Mouse (Mus musculus): ENCODE results near the gene Kcnh5.

Gene Kcnh5

GRCm38 (mm10) chr12:75176691-75177645, at the start of gene Kcnh5:
Gene Kcnh5, minus strand, starts transcription at chr12:75177332.
- DNase-seq (ENCODE audit: low spot score in 2 of 2): peak; percentile 73 to 74

- no peak for DNase-seq (ENCODE audit: low spot score in 2 of 2)
Observed at GRCm38 (mm10) chr12:75223966-75224365, 46.8 kb upstream of the Kcnh5 start.

GRCm38 (mm10) chr12:75189413-75189812, 12.3 kb upstream of the Kcnh5 start:
- no peak for DNase-seq (ENCODE audit: low spot score in 2 of 2)

- DNase-seq (ENCODE audit: low spot score in 2 of 2): peak; percentile 73 to 85
Observed at GRCm38 (mm10) chr12:75182646-75183045, 5.5 kb upstream of the Kcnh5 start.

- peak in 1 of 2 experiments; percentile 65 for DNase-seq (ENCODE audit: low spot score in 2 of 2)
Observed at GRCm38 (mm10) chr12:75179491-75179890, 2.4 kb upstream of the Kcnh5 start.

GRCm38 (mm10) chr12:75177646-75178030, 506 bp upstream of the Kcnh5 start:
- DNase-seq (ENCODE audit: low spot score in 2 of 2): no peak

GRCm38 (mm10) chr12:75175931-75176565, 1.1 kb downstream of the Kcnh5 start:
- DNase-seq (ENCODE audit: low spot score in 2 of 2): no peak

- DNase-seq (ENCODE audit: low spot score in 2 of 2): no peak
Observed at GRCm38 (mm10) chr12:75170970-75171369, 6.2 kb downstream of the Kcnh5 start.

- no peak for DNase-seq (ENCODE audit: low spot score in 2 of 2)
Observed at GRCm38 (mm10) chr12:75153076-75153568, 24.0 kb downstream of the Kcnh5 start.

- no peak for DNase-seq (ENCODE audit: low spot score in 2 of 2)
Observed at GRCm38 (mm10) chr12:75139792-75140191, 37.3 kb downstream of the Kcnh5 start.

GRCm38 (mm10) chr12:75091921-75092320, 85.2 kb downstream of the Kcnh5 start:
- DNase-seq (ENCODE audit: low spot score in 2 of 2): no peak

- no peak for DNase-seq (ENCODE audit: low spot score in 2 of 2)
Observed at GRCm38 (mm10) chr12:75090957-75091356, 86.2 kb downstream of the Kcnh5 start.

GRCm38 (mm10) chr12:75077175-75077574, 100.0 kb downstream of the Kcnh5 start:
- DNase-seq (ENCODE audit: low spot score in 2 of 2): peak in 1 of 2 experiments; percentile 59

- no peak for DNase-seq (ENCODE audit: low spot score in 2 of 2)
Observed at GRCm38 (mm10) chr12:75071043-75071442, 106.1 kb downstream of the Kcnh5 start.

- DNase-seq (ENCODE audit: low spot score in 2 of 2): no peak
Observed at GRCm38 (mm10) chr12:75062571-75062970, 114.6 kb downstream of the Kcnh5 start.

- no peak for DNase-seq (ENCODE audit: low spot score in 2 of 2)
Observed at GRCm38 (mm10) chr12:75061731-75062130, 115.4 kb downstream of the Kcnh5 start.

- DNase-seq (ENCODE audit: low spot score in 2 of 2): no peak
Observed at GRCm38 (mm10) chr12:75053731-75054130, 123.4 kb downstream of the Kcnh5 start.

GRCm38 (mm10) chr12:75036694-75037093, 140.4 kb downstream of the Kcnh5 start:
- no peak for DNase-seq (ENCODE audit: low spot score in 2 of 2)

- no peak for DNase-seq (ENCODE audit: low spot score in 2 of 2)
Observed at GRCm38 (mm10) chr12:75031970-75032864, 144.9 kb downstream of the Kcnh5 start.

GRCm38 (mm10) chr12:74971187-74971586, 205.9 kb downstream of the Kcnh5 start:
- DNase-seq (ENCODE audit: low spot score in 2 of 2): no peak

- peak in 1 of 2 experiments; percentile 35 for DNase-seq (ENCODE audit: low spot score in 2 of 2)
Observed at GRCm38 (mm10) chr12:74969420-74969819, 207.7 kb downstream of the Kcnh5 start.

GRCm38 (mm10) chr12:74966266-74966665, 210.9 kb downstream of the Kcnh5 start:
- no peak for DNase-seq (ENCODE audit: low spot score in 2 of 2)
